Mouse (Mus musculus) kidney, embryonic 14.5 days (tissue): Measurements from ENCODE around the gene Gm28539. TPM values are rescaled to one million over a fixed set of nuclear protein-coding genes. Genes with fewer than 3 reads are reported as not detected.

Source experiments
- ATAC-seq: fragments of 200-750 bp; cut with Nextera tagmentation; 2 replicates; pipeline ENCODE4 v1.8.0; 2017; ENCODE audit warnings: moderate number of reproducible peaks, mild to moderate bottlenecking, moderate TSS enrichment, moderate library complexity; ENCODE audit not compliant: low FRiP score, low TSS enrichment
- H3K27ac ChIP-seq: fragments of 300-500 bp; sonication (generic); 2 replicates; pipeline ENCODE4 v1.5.1; 2014; ENCODE audit warnings: low read depth, mild to moderate bottlenecking, low read length, moderate library complexity, mixed read lengths
- H3K27me3 ChIP-seq: fragments of 300-500 bp; sonication (generic); 2 replicates; pipeline ENCODE4 v1.6.1; 2014; ENCODE audit warnings: mild to moderate bottlenecking, low read length; ENCODE audit not compliant: control insufficient read depth, insufficient read depth
- H3K36me3 ChIP-seq: fragments of 300-500 bp; sonication (generic); 2 replicates; pipeline ENCODE4 v1.6.1; 2014; ENCODE audit warnings: low read length, mixed read lengths; ENCODE audit not compliant: control insufficient read depth, insufficient read depth
- H3K4me1 ChIP-seq: fragments of 300-500 bp; sonication (generic); 2 replicates; pipeline ENCODE4 v1.6.1; 2014; ENCODE audit warnings: low read length, mixed read lengths; ENCODE audit not compliant: control insufficient read depth, insufficient read depth
- H3K4me2 ChIP-seq: fragments of 300-500 bp; sonication (generic); replicated peaks from 2 replicates; pipeline ENCODE4 v1.6.1; 2014; ENCODE audit warnings: low read depth, mild to moderate bottlenecking, low read length
- H3K4me3 ChIP-seq: fragments of 300-500 bp; sonication (generic); 2 replicates; pipeline ENCODE4 v1.5.1; 2014; ENCODE audit warnings: mild to moderate bottlenecking, low read length
- H3K9ac ChIP-seq: fragments of 300-500 bp; sonication (generic); 2 replicates; pipeline ENCODE4 v1.6.1; 2014; ENCODE audit warnings: low read depth, mild to moderate bottlenecking, low read length, moderate library complexity
- H3K9me3 ChIP-seq: fragments of 300-500 bp; sonication (generic); 2 replicates; pipeline ENCODE4 v1.6.1; 2016; ENCODE audit warnings: low read length; ENCODE audit not compliant: control insufficient read depth
- WGBS: fragments of 180-500 bp; shearing (Covaris S2); extraction: QIAGEN DNeasy Blood & Tissue Kit; methylation state at CpG from one replicate; pipeline ENCODE4 v1.1.7; 2014; 5-methylcytosine and 5-hydroxymethylcytosine counted together
- polyA plus RNA-seq: library from polyadenylated mRNA; unstranded; fragments of >200 nt; fragmentation: Nextera tagmentation; extraction: Ambion mirVana; gene quantifications from 2 replicates; pipeline ENCODE4 v1.2.1, GENCODE M21; 2014

Gene Gm28539
- polyA plus RNA-seq, 1 experiment from 2014 or later: not detected

- Histone ChIP-seq H3K9ac (peak overlapping the region; percentile 78), H3K4me2 (peak overlapping the region; percentile 85), H3K27ac (peak overlapping the region; percentile 95), H3K4me1 (peaks cover 5% of the 10 kb centered on the region; the same call in 1 of the 2 replicates), H3K4me3 (peak overlapping the region; percentile 89), H3K36me3 (peaks cover 18% of the 10 kb centered on the region), H3K9me3 (no peaks in the 10 kb centered on the region), H3K27me3 (no peaks in the 10 kb centered on the region)
- WGBS: under 1% methylated on average over 40 of the region's 43 CpGs
- peak; percentile 26 for ATAC-seq
These were observed 41.2 kb downstream of the Gm28539 start for GRCm38 (mm10) chr16:18877386-18878090.

- no peaks in the 10 kb centered on the region for H3K27me3 ChIP-seq
- H3K4me2 ChIP-seq: peak overlapping the region; percentile 85
- H3K36me3 ChIP-seq: peaks cover 11% of the 10 kb centered on the region
- peak overlapping the region; percentile 89 for H3K4me3 ChIP-seq
- ATAC-seq: no peak
- H3K27ac ChIP-seq: peak overlapping the region; percentile 95
- WGBS: 29% methylated on average over 20 of the region's 20 CpGs
- no peaks in the 10 kb centered on the region for H3K9me3 ChIP-seq
- H3K4me1 ChIP-seq: peaks cover 5% of the 10 kb centered on the region; the same call in 1 of the 2 replicates
- peak overlapping the region; percentile 78 for H3K9ac ChIP-seq
These were observed 41.8 kb downstream of the Gm28539 start for GRCm38 (mm10) chr16:18878091-18878720.

DNA sequence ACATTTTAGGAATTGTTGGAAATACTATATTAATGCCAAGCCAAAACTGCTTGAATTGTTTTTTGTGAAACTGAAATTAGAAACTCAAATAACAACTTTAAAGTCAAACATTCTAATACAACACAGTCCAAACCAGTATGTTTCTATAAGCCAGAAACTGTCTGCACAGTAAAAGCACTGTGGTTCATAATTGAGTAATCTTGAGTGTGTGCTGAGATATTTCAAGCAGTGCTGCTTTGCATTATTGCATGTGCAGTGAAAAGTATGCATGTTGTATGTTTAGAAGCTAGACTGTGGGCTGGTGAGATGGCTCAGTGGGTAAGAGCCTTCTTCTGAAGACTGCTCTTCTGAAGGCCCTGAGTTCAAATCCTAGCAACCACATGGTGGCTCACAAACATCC, 47.7 kb downstream of the Gm28539 start:
- Histone ChIP-seq H3K9ac (no peak overlapping the region), H3K4me3 (no peak overlapping the region), H3K27ac (no peak overlapping the region), H3K27me3 (no peaks in the 10 kb centered on the region), H3K4me2 (no peak overlapping the region), H3K36me3 (peaks cover 3% of the 10 kb centered on the region; the same call in 1 of the 2 replicates), H3K4me1 (peaks cover 5% of the 10 kb centered on the region; the same call in 1 of the 2 replicates), H3K9me3 (no peaks in the 10 kb centered on the region)
- ATAC-seq: no peak

- no peak overlapping the region for H3K4me3 ChIP-seq
- 68% methylated on average over 4 of the region's 4 CpGs for WGBS
- H3K9ac ChIP-seq: no peak overlapping the region
- ATAC-seq: no peak
- H3K4me2 ChIP-seq: no peak overlapping the region
- H3K27me3 ChIP-seq: no peaks in the 10 kb centered on the region
- H3K9me3 ChIP-seq: no peaks in the 10 kb centered on the region
- H3K4me1 ChIP-seq: no peaks in the 10 kb centered on the region
- no peak overlapping the region for H3K27ac ChIP-seq
- H3K36me3 ChIP-seq: peaks cover 31% of the 10 kb centered on the region
These were observed 57.5 kb downstream of the Gm28539 start for GRCm38 (mm10) chr16:18893840-18894372.

DNA sequence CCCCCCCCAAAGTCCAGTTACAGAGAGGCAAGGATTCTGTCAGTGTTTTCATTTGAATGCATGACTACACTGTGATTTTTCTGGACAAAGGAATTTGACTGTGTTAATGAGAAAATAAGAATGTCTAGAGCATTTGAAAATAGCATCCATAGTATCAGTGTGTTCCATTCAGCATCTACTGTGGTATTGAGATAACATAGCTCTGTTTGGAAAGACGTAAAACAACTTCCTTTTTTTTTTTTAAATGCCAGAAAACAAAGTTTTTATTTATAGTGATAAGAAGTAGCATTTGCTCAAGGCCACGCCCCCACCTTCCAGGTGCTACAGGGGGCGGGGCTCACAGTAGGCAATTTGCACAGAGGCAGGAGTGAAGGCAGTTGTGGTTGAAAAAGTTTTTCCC, 58.9 kb downstream of the Gm28539 start:
- no peak overlapping the region for H3K27ac ChIP-seq
- no peaks in the 10 kb centered on the region for H3K4me1 ChIP-seq
- no peak for ATAC-seq
- 79% methylated on average over 3 of the region's 3 CpGs for WGBS
- H3K4me2 ChIP-seq: no peak overlapping the region
- no peaks in the 10 kb centered on the region for H3K27me3 ChIP-seq
- no peak overlapping the region for H3K9ac ChIP-seq
- no peak overlapping the region for H3K4me3 ChIP-seq
- H3K9me3 ChIP-seq: no peaks in the 10 kb centered on the region
- H3K36me3 ChIP-seq: peaks cover 43% of the 10 kb centered on the region

GRCm38 (mm10) chr16:18896429-18896828, 60.0 kb downstream of the Gm28539 start:
- H3K4me1 ChIP-seq: no peaks in the 10 kb centered on the region
- 83% methylated on average over 10 of the region's 10 CpGs for WGBS
- no peak for ATAC-seq

DNA sequence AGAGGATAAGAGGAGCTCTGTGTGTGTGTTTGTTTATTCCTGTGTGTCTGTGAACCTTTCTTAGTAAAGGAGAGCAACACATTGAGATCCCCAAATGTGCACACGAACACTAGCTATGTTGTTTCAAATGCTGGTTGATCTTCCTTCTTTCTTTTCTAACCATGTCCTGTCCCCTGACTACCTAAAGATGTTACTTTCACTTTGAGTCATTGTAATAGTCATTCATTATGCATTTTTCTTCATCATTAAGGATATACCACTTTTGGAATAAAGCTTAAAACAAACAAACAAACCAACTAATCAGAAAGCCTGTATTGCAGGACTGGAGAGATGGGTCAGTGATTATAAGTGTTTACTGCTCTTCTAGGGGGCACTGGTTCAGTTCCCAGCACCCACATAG, 69.3 kb downstream of the Gm28539 start:
- peaks cover 46% of the 10 kb centered on the region for H3K36me3 ChIP-seq
- H3K27ac ChIP-seq: no peak overlapping the region
- 86% methylated on average over 1 of the region's 1 CpGs for WGBS

More at GRCm38 (mm10) chr16:18896429-18896828, 60.0 kb downstream of the Gm28539 start:
- no peak overlapping the region for H3K4me2 ChIP-seq
- H3K4me3 ChIP-seq: no peak overlapping the region
- H3K27ac ChIP-seq: no peak overlapping the region
- H3K27me3 ChIP-seq: no peaks in the 10 kb centered on the region
- peaks cover 51% of the 10 kb centered on the region for H3K36me3 ChIP-seq
- no peak overlapping the region for H3K9ac ChIP-seq
- H3K9me3 ChIP-seq: no peaks in the 10 kb centered on the region

GRCm38 (mm10) chr16:18916064-18916463, 79.7 kb downstream of the Gm28539 start:
- H3K4me3 ChIP-seq: no peak overlapping the region
- WGBS: 93% methylated on average over 4 of the region's 4 CpGs
- no peaks in the 10 kb centered on the region for H3K4me1 ChIP-seq
- no peak for ATAC-seq
- no peaks in the 10 kb centered on the region for H3K9me3 ChIP-seq
- H3K4me2 ChIP-seq: no peak overlapping the region
- no peak overlapping the region for H3K9ac ChIP-seq
- H3K27me3 ChIP-seq: no peaks in the 10 kb centered on the region
- H3K27ac ChIP-seq: no peak overlapping the region
- peaks cover 62% of the 10 kb centered on the region for H3K36me3 ChIP-seq

More for the DNA sequence above, 69.3 kb downstream of the Gm28539 start:
- no peak overlapping the region for H3K4me3 ChIP-seq
- no peaks in the 10 kb centered on the region for H3K4me1 ChIP-seq
- no peaks in the 10 kb centered on the region for H3K9me3 ChIP-seq
- no peak for ATAC-seq
- H3K4me2 ChIP-seq: no peak overlapping the region
- H3K27me3 ChIP-seq: no peaks in the 10 kb centered on the region
- H3K9ac ChIP-seq: no peak overlapping the region

- ATAC-seq: no peak
- Histone ChIP-seq H3K9me3 (no peaks in the 10 kb centered on the region), H3K4me3 (no peak overlapping the region), H3K4me1 (no peaks in the 10 kb centered on the region), H3K9ac (no peak overlapping the region), H3K4me2 (no peak overlapping the region), H3K27ac (no peak overlapping the region), H3K27me3 (no peaks in the 10 kb centered on the region), H3K36me3 (peaks cover 89% of the 10 kb centered on the region)
- WGBS: 89% methylated on average over 2 of the region's 2 CpGs
These were observed 85.4 kb downstream of the Gm28539 start for GRCm38 (mm10) chr16:18921771-18922170.
